Mouse (Mus musculus) forelimb bud, embryonic 11.5 days (tissue): Measurements from ENCODE around the gene Gls2.

ENCODE experiments used
- DNase-seq: peaks from one replicate; pipeline ENCODE4 v3.0.0-alpha.2; 2012; ENCODE audit warnings: low read depth, low spot score

The Gls2 gene

GRCm38 (mm10) chr10:128231697-128232419 lies 37.6 kb downstream of the Gls2 start, which contains the start of gene Timeless:
Gene Timeless (plus strand): TSS chr10:128232065.
- peak; percentile 78 for DNase-seq

GRCm38 (mm10) chr10:128232420-128232985 lies 38.2 kb downstream of the Gls2 start:
- DNase-seq: peak; percentile 87

DNA sequence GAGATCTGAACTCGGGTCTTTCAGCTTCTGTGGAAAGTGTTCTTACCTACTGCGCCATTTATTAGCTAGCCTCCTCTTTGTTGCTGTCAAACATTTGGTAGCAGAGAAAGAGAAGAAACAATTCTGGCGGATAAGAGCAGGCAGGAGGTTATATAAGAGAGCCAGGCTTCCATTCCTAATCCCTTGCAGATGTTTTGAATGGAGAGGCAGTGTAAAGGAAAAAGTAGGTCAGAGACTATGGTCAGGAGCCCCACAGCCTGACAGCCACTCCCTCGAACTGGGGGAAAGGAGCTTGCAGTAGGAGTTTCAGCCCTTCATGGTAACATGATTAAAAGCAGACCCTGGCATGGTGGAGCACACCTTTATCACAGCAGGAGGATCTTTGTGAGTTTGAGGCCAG lies 42.1 kb downstream of the Gls2 start:
- DNase-seq: no peak

GRCm38 (mm10) chr10:128237807-128238480 lies 43.7 kb downstream of the Gls2 start:
- DNase-seq: no peak

- no peak for DNase-seq
Measured at GRCm38 (mm10) chr10:128239140-128239539, 44.9 kb downstream of the Gls2 start.

- no peak for DNase-seq
Measured at GRCm38 (mm10) chr10:128240131-128240530, 45.9 kb downstream of the Gls2 start.

GRCm38 (mm10) chr10:128243252-128243651 lies 49.0 kb downstream of the Gls2 start:
- DNase-seq: no peak

DNA sequence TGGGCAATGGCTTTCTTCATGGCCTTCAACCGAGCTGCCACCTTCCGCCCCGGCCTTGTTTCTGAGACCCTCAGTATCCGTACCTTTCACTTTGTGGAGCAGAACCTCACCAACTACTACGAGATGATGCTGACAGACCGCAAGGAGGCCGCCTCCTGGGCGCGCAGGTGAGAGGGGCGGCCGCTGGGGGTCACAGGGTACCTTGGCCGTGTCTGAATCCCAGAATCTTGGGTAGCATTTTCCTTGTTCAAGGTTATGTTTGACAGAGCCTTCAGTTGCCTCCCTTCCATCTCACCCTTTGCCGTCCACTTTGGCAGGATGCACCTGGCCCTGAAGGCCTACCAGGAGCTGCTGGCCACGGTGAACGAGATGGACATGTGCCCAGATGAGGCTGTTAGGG lies 49.9 kb downstream of the Gls2 start:
- no peak for DNase-seq

DNA sequence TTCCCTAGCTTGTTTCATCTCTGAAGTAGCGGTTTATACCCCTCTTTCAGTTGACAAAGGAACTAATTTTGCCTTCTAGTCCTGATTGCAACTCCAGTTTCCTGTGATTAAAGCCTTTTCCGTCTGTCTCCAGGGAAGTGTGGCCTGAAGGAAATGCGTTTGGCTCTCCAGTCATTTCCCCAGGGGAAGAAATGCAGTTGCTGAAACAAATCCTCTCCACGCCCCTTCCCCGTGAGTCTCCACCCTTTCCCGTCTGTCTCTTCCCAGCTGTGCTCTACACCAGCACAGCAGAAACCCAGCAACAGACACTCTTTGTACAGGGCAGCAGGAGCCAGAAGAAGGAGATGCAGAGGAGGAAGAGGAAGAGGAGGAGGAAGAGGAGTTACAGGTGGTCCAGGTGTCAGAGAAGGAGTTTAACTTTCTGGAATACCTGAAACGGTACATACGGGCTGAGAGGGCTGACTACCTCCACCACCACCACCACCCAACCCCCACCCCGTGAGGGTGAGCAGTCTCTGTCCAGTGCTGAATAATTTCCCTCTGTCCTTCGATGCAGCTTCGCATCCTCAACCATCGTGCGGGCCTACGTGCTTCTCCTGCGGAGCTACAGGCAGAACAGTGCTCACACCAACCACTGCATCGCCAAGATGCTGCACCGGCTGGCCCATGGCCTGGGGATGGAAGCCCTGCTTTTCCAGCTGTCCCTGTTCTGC lies 52.9 kb downstream of the Gls2 start:
- DNase-seq: no peak

- no peak for DNase-seq
Measured at GRCm38 (mm10) chr10:128250565-128250964, 56.3 kb downstream of the Gls2 start.

DNA sequence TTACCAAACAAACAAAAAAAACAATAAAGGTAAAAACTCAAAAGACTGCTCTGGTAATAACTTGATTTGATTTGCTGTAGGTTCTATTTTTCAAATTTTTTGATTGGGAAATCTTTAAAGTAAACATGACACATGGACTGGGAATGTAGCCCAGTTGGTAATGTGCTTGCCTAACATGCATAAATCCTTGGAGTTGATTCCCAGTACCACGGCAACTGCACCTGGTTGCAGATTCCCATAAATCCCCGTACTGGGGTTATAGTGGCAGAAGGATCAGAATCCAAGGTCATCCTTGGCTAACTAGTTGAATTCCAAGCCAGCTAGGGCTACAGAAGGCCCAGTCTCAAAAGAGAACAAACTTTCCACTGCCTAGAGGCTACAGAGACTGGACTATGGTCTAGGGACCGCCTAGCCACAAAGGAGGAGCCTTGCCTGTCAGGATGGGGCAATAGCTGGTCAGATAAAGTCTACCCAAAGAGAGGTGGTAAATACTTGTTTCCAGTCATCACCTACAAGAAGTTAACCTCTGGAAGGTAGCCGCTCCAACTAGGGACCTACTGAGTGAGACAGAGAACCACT lies 59.5 kb downstream of the Gls2 start, which contains the start of gene Apon:
Gene Apon (plus strand): TSS at position 420 of the 579 bp plus-strand sequence.
- DNase-seq: no peak

- no peak for DNase-seq
Measured at GRCm38 (mm10) chr10:128255925-128256324, 61.7 kb downstream of the Gls2 start.

DNA sequence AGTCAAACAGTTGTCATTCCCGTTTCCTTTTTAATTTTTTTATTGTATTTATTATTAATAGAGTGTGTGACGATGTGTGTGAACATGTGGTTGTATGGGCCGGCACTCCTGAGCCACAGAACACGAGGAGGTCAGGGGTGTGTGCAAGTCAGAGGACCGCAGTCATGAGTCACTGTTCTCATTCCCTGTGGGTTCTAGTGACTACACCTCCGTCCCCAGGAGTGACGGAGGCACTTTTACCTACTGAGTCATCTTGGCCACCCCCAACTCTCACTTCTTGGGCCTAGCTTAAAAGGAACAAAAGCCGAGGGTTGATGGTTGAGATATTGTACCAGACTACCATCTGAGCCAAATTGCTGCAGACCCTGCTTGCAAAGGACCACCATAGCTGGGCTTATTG lies 62.1 kb downstream of the Gls2 start:
- DNase-seq: no peak

- DNase-seq: no peak
Measured at GRCm38 (mm10) chr10:128258953-128259352, 64.7 kb downstream of the Gls2 start.
